Mouse (Mus musculus): ENCODE data around the gene Rora. TPM values are rescaled to one million over a fixed set of nuclear protein-coding genes. Genes with fewer than 3 reads are reported as not detected.

Rora gene
- polyA plus RNA-seq, 1 experiment from 2014 or later = 23.2 TPM

GRCm38 (mm10) chr9:68884451-68885035 lies 231.0 kb downstream of the Rora start:
- Histone ChIP-seq H3K9me3 (ENCODE audit: control insufficient read depth, low read length) (no peaks in the 10 kb centered on the region), H3K4me3 (ENCODE audit: low read depth, low read length) (no peak overlapping the region), H3K36me3 (ENCODE audit: control insufficient read depth, insufficient read depth, low read length) (no peaks in the 10 kb centered on the region), H3K4me2 (ENCODE audit: low read depth, low read length) (no peak overlapping the region), H3K4me1 (ENCODE audit: control insufficient read depth, insufficient read depth, low read length) (peaks cover 10% of the 10 kb centered on the region), H3K9ac (replicated peaks; ENCODE audit: low read depth, low read length) (no peak overlapping the region), H3K27ac (ENCODE audit: low read depth, low read length) (no peak overlapping the region), H3K27me3 (ENCODE audit: control insufficient read depth, insufficient read depth, low read length) (no peaks in the 10 kb centered on the region)
- no peak for ATAC-seq (ENCODE audit: low read depth)
- WGBS = 83% methylated on average over 9 of the region's 9 CpGs

- H3K4me2 ChIP-seq (ENCODE audit: low read depth, low read length) = no peak overlapping the region
- 33% methylated on average over 8 of the region's 8 CpGs for WGBS
- no peaks in the 10 kb centered on the region for H3K27me3 ChIP-seq (ENCODE audit: control insufficient read depth, insufficient read depth, low read length)
- H3K9me3 ChIP-seq (ENCODE audit: control insufficient read depth, low read length) = no peaks in the 10 kb centered on the region
- no peak for ATAC-seq (ENCODE audit: low read depth)
- H3K4me3 ChIP-seq (ENCODE audit: low read depth, low read length) = no peak overlapping the region
- no peak overlapping the region for H3K9ac ChIP-seq (replicated peaks; ENCODE audit: low read depth, low read length)
- H3K4me1 ChIP-seq (ENCODE audit: control insufficient read depth, insufficient read depth, low read length) = no peaks in the 10 kb centered on the region
- no peak overlapping the region for H3K27ac ChIP-seq (ENCODE audit: low read depth, low read length)
- H3K36me3 ChIP-seq (ENCODE audit: control insufficient read depth, insufficient read depth, low read length) = no peaks in the 10 kb centered on the region
Observed at GRCm38 (mm10) chr9:68888670-68889069, 235.1 kb downstream of the Rora start.

DNA sequence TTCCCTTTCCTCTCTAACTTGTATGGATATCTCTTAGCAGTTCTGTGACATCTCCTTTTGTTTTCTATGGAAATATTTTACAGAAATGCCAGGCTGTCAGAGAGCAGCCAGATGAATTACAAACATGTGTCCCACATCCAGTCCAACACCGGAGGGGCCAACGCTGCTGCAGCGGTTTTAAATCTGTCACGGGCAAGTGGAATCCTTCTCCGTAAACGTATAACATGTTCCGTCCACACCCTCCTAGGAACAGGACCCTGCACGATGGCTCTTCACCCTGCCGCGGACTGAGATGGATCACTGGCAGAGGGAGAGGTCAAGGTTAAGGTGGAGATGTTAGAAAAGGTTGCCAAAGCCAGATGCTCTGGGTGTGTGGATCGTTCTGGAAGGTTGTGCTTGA lies 237.8 kb downstream of the Rora start:
- ATAC-seq (ENCODE audit: low read depth) = no peak
- no peak overlapping the region for H3K27ac ChIP-seq (ENCODE audit: low read depth, low read length)
- no peaks in the 10 kb centered on the region for H3K4me1 ChIP-seq (ENCODE audit: control insufficient read depth, insufficient read depth, low read length)
- H3K9me3 ChIP-seq (ENCODE audit: control insufficient read depth, low read length) = no peaks in the 10 kb centered on the region
- no peaks in the 10 kb centered on the region for H3K27me3 ChIP-seq (ENCODE audit: control insufficient read depth, insufficient read depth, low read length)
- no peak overlapping the region for H3K4me2 ChIP-seq (ENCODE audit: low read depth, low read length)
- no peak overlapping the region for H3K4me3 ChIP-seq (ENCODE audit: low read depth, low read length)
- H3K9ac ChIP-seq (replicated peaks; ENCODE audit: low read depth, low read length) = no peak overlapping the region
- no peaks in the 10 kb centered on the region for H3K36me3 ChIP-seq (ENCODE audit: control insufficient read depth, insufficient read depth, low read length)
- 80% methylated on average over 11 of the region's 11 CpGs for WGBS

DNA sequence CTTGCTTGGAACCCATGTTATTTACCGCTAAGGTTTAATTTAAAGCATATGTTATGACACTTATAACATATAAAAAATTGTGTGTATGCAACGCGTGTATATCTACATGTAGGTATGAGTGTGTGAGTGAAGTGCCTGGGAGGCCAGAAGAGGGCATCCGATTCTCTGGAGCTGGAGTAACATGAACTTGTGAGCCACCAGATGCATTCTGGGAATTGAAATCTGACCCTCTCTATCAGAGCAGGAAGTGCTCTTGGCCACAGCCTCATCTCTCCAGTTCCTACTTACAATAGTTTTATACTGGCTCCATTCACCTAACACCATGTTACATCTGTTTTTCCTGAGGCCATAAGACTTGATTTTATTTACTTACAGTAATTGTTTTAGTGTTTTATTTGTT lies 238.8 kb downstream of the Rora start:
- Histone ChIP-seq H3K36me3 (ENCODE audit: control insufficient read depth, insufficient read depth, low read length) (no peaks in the 10 kb centered on the region), H3K4me3 (ENCODE audit: low read depth, low read length) (no peak overlapping the region), H3K9me3 (ENCODE audit: control insufficient read depth, low read length) (no peaks in the 10 kb centered on the region), H3K4me2 (ENCODE audit: low read depth, low read length) (no peak overlapping the region), H3K27me3 (ENCODE audit: control insufficient read depth, insufficient read depth, low read length) (no peaks in the 10 kb centered on the region), H3K27ac (ENCODE audit: low read depth, low read length) (no peak overlapping the region), H3K9ac (replicated peaks; ENCODE audit: low read depth, low read length) (no peak overlapping the region), H3K4me1 (ENCODE audit: control insufficient read depth, insufficient read depth, low read length) (no peaks in the 10 kb centered on the region)
- 92% methylated on average over 4 of the region's 4 CpGs for WGBS
- no peak for ATAC-seq (ENCODE audit: low read depth)

DNA sequence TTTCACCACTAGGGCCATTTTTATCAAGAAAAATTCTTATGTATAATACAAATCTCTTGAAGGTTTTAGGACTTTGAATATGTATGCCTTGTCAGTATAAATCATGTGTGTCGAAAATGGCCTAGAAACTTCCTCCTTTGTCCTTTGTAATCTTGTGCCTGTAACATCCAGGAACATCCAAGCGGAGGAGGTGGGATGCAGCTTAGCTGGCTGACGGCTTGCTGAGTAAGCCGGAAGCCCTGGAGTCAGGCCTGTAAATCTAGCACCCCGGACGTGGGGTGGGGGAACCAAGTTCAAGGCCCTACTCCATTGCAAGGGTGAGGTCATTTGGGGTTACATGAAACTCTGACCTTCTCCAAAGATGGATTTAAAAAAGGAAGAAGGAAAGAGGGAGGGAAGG lies 239.3 kb downstream of the Rora start:
- H3K4me1 ChIP-seq (ENCODE audit: control insufficient read depth, insufficient read depth, low read length) = no peaks in the 10 kb centered on the region

DNA sequence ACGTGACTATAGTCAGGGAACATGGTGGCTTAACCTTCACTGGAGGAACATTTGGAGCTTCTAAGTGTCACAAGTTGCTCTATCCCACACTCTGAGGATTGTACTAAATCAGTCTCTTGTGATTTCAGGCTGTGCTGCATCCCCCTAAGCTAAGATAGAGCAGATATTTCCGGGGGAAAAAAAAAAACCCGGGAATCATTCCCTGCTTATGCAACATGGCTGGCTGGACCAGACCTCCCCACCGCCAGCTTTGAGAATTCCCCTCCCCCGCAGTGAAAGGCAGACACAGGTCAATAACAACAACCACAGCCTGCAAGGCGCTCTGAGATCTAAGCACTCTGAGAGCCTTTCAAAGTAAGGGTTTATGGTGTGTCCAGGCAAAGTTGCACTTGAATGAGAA lies 244.7 kb downstream of the Rora start:
- Histone ChIP-seq H3K36me3 (ENCODE audit: control insufficient read depth, insufficient read depth, low read length) (no peaks in the 10 kb centered on the region), H3K27me3 (ENCODE audit: control insufficient read depth, insufficient read depth, low read length) (no peaks in the 10 kb centered on the region), H3K4me2 (ENCODE audit: low read depth, low read length) (no peak overlapping the region), H3K4me3 (ENCODE audit: low read depth, low read length) (no peak overlapping the region), H3K27ac (ENCODE audit: low read depth, low read length) (no peak overlapping the region), H3K9ac (replicated peaks; ENCODE audit: low read depth, low read length) (no peak overlapping the region), H3K4me1 (ENCODE audit: control insufficient read depth, insufficient read depth, low read length) (no peaks in the 10 kb centered on the region), H3K9me3 (ENCODE audit: control insufficient read depth, low read length) (no peaks in the 10 kb centered on the region)
- ATAC-seq (ENCODE audit: low read depth) = no peak
- WGBS = 73% methylated on average over 6 of the region's 6 CpGs

More for the DNA sequence above, 239.3 kb downstream of the Rora start:
- ATAC-seq (ENCODE audit: low read depth) = no peak
- Histone ChIP-seq H3K4me3 (ENCODE audit: low read depth, low read length) (no peak overlapping the region), H3K4me2 (ENCODE audit: low read depth, low read length) (no peak overlapping the region), H3K36me3 (ENCODE audit: control insufficient read depth, insufficient read depth, low read length) (no peaks in the 10 kb centered on the region), H3K27ac (ENCODE audit: low read depth, low read length) (no peak overlapping the region), H3K9ac (replicated peaks; ENCODE audit: low read depth, low read length) (no peak overlapping the region), H3K9me3 (ENCODE audit: control insufficient read depth, low read length) (no peaks in the 10 kb centered on the region), H3K27me3 (ENCODE audit: control insufficient read depth, insufficient read depth, low read length) (no peaks in the 10 kb centered on the region)
- 73% methylated on average over 6 of the region's 6 CpGs for WGBS

DNA sequence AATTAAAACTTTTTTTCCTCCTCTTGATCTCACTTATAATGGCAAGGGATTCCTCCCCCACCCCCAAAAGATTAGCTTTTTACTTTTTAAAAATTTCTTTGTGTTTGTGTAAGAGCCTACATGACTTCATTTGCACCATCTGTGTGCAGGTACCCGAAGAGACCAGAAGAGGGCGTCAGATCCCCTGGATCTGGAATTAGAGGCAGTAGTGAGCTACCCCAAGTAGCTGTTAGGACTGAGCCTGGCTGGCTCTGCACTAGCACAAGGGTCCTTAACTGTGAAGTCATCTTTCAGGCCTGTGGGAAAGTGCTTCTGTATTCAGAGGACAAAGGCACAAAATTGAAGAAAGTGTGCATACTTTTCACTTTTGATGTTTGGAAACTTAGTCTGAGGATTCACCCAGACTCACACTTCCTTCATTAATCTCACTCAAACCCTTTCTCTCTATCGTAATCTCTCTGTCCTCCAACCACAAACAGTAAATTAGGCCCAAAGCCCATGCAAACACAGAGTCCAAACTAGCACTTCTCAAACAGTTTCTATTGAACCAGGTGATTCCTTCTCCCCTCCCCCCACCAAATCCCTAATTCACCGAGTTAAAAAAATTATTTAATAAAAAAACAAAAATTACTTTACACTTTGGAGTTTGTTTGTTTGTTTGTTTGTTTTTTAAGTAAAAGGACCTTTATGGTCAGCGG lies 246.1 kb downstream of the Rora start:
- H3K9ac ChIP-seq (replicated peaks; ENCODE audit: low read depth, low read length) = no peak overlapping the region
- no peak overlapping the region for H3K27ac ChIP-seq (ENCODE audit: low read depth, low read length)
- H3K36me3 ChIP-seq (ENCODE audit: control insufficient read depth, insufficient read depth, low read length) = no peaks in the 10 kb centered on the region
- ATAC-seq (ENCODE audit: low read depth) = no peak
- no peaks in the 10 kb centered on the region for H3K4me1 ChIP-seq (ENCODE audit: control insufficient read depth, insufficient read depth, low read length)
- H3K4me2 ChIP-seq (ENCODE audit: low read depth, low read length) = no peak overlapping the region
- WGBS = 86% methylated on average over 5 of the region's 5 CpGs
- H3K4me3 ChIP-seq (ENCODE audit: low read depth, low read length) = no peak overlapping the region
- H3K27me3 ChIP-seq (ENCODE audit: control insufficient read depth, insufficient read depth, low read length) = no peaks in the 10 kb centered on the region
- H3K9me3 ChIP-seq (ENCODE audit: control insufficient read depth, low read length) = no peaks in the 10 kb centered on the region

DNA sequence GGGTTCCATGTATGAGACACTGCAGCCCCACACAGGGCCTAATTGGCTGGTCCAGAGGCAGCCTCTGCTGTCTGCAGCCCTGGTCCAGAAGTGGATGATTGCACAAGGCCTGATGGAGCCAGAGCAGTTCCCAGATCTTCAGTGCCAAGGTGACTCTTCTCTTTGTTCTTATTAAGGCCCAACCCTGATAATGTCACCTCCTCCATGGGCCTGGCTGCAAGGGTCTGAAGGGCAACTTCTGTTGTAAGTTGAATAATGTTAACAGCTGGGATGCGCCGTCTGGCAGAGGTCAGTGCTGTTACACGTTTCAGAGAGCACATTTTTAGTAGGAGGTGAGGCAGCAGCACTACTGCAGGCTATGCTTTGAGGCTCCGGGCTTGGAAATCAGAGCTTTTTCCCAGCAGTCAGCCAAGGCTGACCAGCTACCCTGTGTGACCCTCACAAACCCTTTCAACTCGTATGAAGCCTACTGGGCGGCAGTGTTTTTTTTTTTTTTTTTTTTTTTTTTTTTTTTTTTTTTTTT lies 252.8 kb downstream of the Rora start:
- H3K9ac ChIP-seq (replicated peaks; ENCODE audit: low read depth, low read length) = no peak overlapping the region
- H3K4me2 ChIP-seq (ENCODE audit: low read depth, low read length) = no peak overlapping the region
- H3K4me1 ChIP-seq (ENCODE audit: control insufficient read depth, insufficient read depth, low read length) = no peaks in the 10 kb centered on the region
- H3K9me3 ChIP-seq (ENCODE audit: control insufficient read depth, low read length) = no peaks in the 10 kb centered on the region
- H3K27me3 ChIP-seq (ENCODE audit: control insufficient read depth, insufficient read depth, low read length) = no peaks in the 10 kb centered on the region
- H3K36me3 ChIP-seq (ENCODE audit: control insufficient read depth, insufficient read depth, low read length) = no peaks in the 10 kb centered on the region
- H3K4me3 ChIP-seq (ENCODE audit: low read depth, low read length) = no peak overlapping the region
- WGBS = 64% methylated on average over 6 of the region's 6 CpGs
- ATAC-seq (ENCODE audit: low read depth) = no peak
- no peak overlapping the region for H3K27ac ChIP-seq (ENCODE audit: low read depth, low read length)

GRCm38 (mm10) chr9:68912483-68913151 lies 259.0 kb downstream of the Rora start:
- ATAC-seq (ENCODE audit: low read depth) = no peak
- H3K4me2 ChIP-seq (ENCODE audit: low read depth, low read length) = no peak overlapping the region
- H3K4me3 ChIP-seq (ENCODE audit: low read depth, low read length) = no peak overlapping the region
- H3K36me3 ChIP-seq (ENCODE audit: control insufficient read depth, insufficient read depth, low read length) = no peaks in the 10 kb centered on the region
- H3K27me3 ChIP-seq (ENCODE audit: control insufficient read depth, insufficient read depth, low read length) = no peaks in the 10 kb centered on the region
- 57% methylated on average over 8 of the region's 8 CpGs for WGBS
- H3K27ac ChIP-seq (ENCODE audit: low read depth, low read length) = no peak overlapping the region
- no peak overlapping the region for H3K9ac ChIP-seq (replicated peaks; ENCODE audit: low read depth, low read length)
- H3K4me1 ChIP-seq (ENCODE audit: control insufficient read depth, insufficient read depth, low read length) = 0 out of 2 replicates have a peak, but pooled peaks cover 3% of the 10 kb centered on the region
- H3K9me3 ChIP-seq (ENCODE audit: control insufficient read depth, low read length) = no peaks in the 10 kb centered on the region

Data from neural tube, embryonic 14.5 days (tissue).